9 mouse cellular contexts compared by ENCODE assay signal in the genomic region with DNA sequence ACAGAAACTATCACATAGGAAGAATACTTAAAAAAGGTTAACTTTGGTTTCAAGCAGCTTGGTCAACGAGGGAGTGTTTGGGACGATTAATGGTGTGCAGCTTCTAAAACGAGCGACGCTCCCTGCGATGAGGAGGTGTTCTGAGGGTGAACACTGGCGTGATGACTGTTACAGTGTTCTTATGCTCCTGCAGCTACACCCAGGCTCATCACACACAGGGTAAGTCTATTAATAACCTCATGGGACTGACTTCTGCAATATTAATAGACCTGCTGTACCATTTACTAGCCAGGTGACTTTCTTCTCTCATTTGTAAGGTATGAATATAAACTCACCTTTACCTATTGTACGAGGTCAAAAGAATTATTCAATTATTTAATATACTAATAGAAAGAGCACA.
"Had no signal": no experiment of that assay in that cellular context is flagged by ENCODE, and none has a peak within 500 bp of the region (broad histone marks: within the 10 kb centered on the region; RNA-seq: fewer than 3 reads in every experiment).

No protein-coding gene starts in this region.

- ATAC-seq: lung, postnatal 0 days; midbrain, embryonic 13.5 days had no signal

- H3K27me3 ChIP-seq: liver, embryonic 15.5 days; midbrain, embryonic 13.5 days had no signal

- H3K4me2 ChIP-seq: liver, embryonic 11.5 days; liver, embryonic 15.5 days; midbrain, embryonic 13.5 days had no signal

- H3K4me3 ChIP-seq: left cerebral cortex, adult 2 months; limb, embryonic 10.5 days; liver, embryonic 15.5 days; midbrain, embryonic 13.5 days had no signal

- H3K9ac ChIP-seq: liver, embryonic 15.5 days; midbrain, embryonic 13.5 days had no signal

- H3K9me3 ChIP-seq: limb, embryonic 10.5 days; liver, embryonic 15.5 days; midbrain, embryonic 13.5 days had no signal

- H3K27ac ChIP-seq: left cerebral cortex, adult 2 months; limb, embryonic 10.5 days; liver, embryonic 15.5 days; midbrain, embryonic 13.5 days had no signal

- H3K4me1 ChIP-seq: limb, embryonic 10.5 days; liver, embryonic 15.5 days; midbrain, embryonic 13.5 days had no signal

- DNase-seq: kidney, postnatal 25 days; lung, adult 2 months; right cerebral cortex, postnatal 14 days had no signal
